Mouse (Mus musculus): Measurements from ENCODE around the gene Slc7a15. TPM values are rescaled to one million over a fixed set of nuclear protein-coding genes. Genes with fewer than 3 reads are reported as not detected.
"Not testable (repeated sequence)": the region's sequence is repeated elsewhere in the genome, so short reads cannot be mapped to it uniquely, and the experiment has no call there.

Slc7a15 gene
- 33.5 and 244 TPM in 2 replicates for polyA plus RNA-seq (2012; rRNA removed)

GRCm38 (mm10) chr12:8598966-8599365 is at the start of gene Slc7a15:
Slc7a15 (minus strand) TSS chr12:8599066.
- not testable (repeated sequence) for H3K27me3 ChIP-seq (ENCODE audit: control insufficient read depth, insufficient read depth, low read length); H3K4me3 ChIP-seq (ENCODE audit: low read depth, low read length); H3K36me3 ChIP-seq (ENCODE audit: control insufficient read depth, insufficient read depth, low read length); H3K4me1 ChIP-seq (ENCODE audit: control insufficient read depth, insufficient read depth, insufficient read length, low read length)
- WGBS: 50% methylated on average over 7 of the region's 7 CpGs
- H3K27ac ChIP-seq (ENCODE audit: insufficient read depth, low read depth, low read length): peak within 1 kb of the TSS; percentile 51

- H3K27ac ChIP-seq (ENCODE audit: insufficient read depth, low read depth, low read length); H3K4me1 ChIP-seq (ENCODE audit: control insufficient read depth, insufficient read depth, insufficient read length, low read length); H3K36me3 ChIP-seq (ENCODE audit: control insufficient read depth, insufficient read depth, low read length); H3K27me3 ChIP-seq (ENCODE audit: control insufficient read depth, insufficient read depth, low read length); H3K4me3 ChIP-seq (ENCODE audit: low read depth, low read length): not testable (repeated sequence)
- 25% methylated on average over 8 of the region's 8 CpGs for WGBS
Observed at GRCm38 (mm10) chr12:8648211-8648610, 49.3 kb upstream of the Slc7a15 start.

- H3K4me3 ChIP-seq (ENCODE audit: low read depth, low read length): peak overlapping the region; percentile 88
- TF ChIP-seq POLR2A (IDR thresholded peaks at IDR 0.05; ENCODE audit: low read depth, low read length) (no peak), CTCF (IDR thresholded peaks at IDR 0.05; ENCODE audit: extremely low read depth, insufficient read length, insufficient replicate concordance, low read depth, low read length) (no peak)
- no peaks in the 10 kb centered on the region; the same call in 1 of the 2 replicates for H3K4me1 ChIP-seq (ENCODE audit: control insufficient read depth, insufficient read depth, insufficient read length, low read length)
- no peaks in the 10 kb centered on the region for H3K36me3 ChIP-seq (ENCODE audit: control insufficient read depth, insufficient read depth, low read length)
- no peak overlapping the region for H3K27ac ChIP-seq (ENCODE audit: insufficient read depth, low read depth, low read length)
- 13% methylated on average over 10 of the region's 10 CpGs for WGBS
- H3K27me3 ChIP-seq (ENCODE audit: control insufficient read depth, insufficient read depth, low read length): no peaks in the 10 kb centered on the region
Observed at GRCm38 (mm10) chr12:8641425-8641735, 42.5 kb upstream of the Slc7a15 start.

DNA sequence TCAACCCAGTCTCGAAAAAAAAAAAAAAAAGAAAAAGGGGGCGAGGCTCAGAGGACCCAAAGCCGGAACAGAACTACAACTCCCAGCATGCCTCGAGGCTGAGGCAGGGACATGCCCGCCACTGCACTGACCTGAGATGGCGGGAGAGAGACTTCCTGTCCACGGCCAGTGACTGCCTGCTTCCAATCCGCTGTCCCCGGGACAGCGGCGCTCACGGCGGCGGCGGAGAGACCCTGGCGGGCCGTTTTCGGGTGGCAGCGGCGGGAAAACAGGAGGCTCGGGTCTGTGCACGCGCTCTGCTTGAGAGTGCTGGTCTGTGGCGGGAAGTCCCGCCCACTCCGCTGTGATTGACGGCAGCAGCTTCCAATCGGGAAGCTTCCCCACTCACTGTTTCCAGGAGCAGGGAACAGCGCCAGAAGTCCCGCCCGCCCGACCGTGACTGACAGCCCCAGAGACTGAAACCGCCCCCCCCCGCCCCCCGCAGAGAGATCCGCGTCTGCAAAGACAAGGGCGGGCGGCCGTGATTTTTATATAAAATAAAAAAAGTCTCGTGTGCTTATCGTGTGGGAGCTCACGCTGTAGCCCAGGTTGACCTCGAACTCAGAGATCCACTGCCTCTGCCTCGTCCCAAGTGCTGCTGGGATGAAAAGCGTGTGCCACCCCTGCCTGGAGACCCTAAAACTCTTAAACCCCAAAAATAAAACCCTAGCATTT is 42.0 kb upstream of the Slc7a15 start:
- H3K36me3 ChIP-seq (ENCODE audit: control insufficient read depth, insufficient read depth, low read length): no peaks in the 10 kb centered on the region
- under 1% methylated on average over 47 of the region's 47 CpGs for WGBS
- TF ChIP-seq POLR2A (IDR thresholded peaks at IDR 0.05; ENCODE audit: low read depth, low read length) (no peak), CTCF (IDR thresholded peaks at IDR 0.05; ENCODE audit: extremely low read depth, insufficient read length, insufficient replicate concordance, low read depth, low read length) (no peak)
- H3K27ac ChIP-seq (ENCODE audit: insufficient read depth, low read depth, low read length): peak overlapping the region; percentile 90
- H3K4me3 ChIP-seq (ENCODE audit: low read depth, low read length): peak overlapping the region; percentile 88
- H3K4me1 ChIP-seq (ENCODE audit: control insufficient read depth, insufficient read depth, insufficient read length, low read length): no peaks in the 10 kb centered on the region; the same call in 1 of the 2 replicates
- H3K27me3 ChIP-seq (ENCODE audit: control insufficient read depth, insufficient read depth, low read length): no peaks in the 10 kb centered on the region

DNA sequence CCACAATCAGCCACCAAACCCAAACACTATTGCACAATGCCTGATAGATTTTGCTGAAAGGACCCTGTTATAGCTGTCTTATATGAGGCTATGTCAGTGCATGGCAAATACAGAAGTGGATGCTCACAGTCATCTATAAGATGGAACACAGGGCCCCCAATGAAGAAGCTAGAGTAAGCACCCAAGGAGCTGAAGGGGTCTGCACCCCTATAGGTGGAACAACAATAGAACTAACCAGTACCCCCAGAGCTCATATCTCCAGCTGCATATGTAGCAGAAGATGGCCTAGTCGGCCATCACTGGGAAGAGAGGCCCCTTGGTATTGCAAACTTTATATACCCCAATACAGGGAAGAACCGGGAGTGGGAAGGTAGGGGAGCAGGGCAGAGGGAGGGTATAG is 41.3 kb upstream of the Slc7a15 start:
- not testable (repeated sequence) for H3K27ac ChIP-seq (ENCODE audit: insufficient read depth, low read depth, low read length); H3K4me1 ChIP-seq (ENCODE audit: control insufficient read depth, insufficient read depth, insufficient read length, low read length); H3K4me3 ChIP-seq (ENCODE audit: low read depth, low read length); H3K27me3 ChIP-seq (ENCODE audit: control insufficient read depth, insufficient read depth, low read length); H3K36me3 ChIP-seq (ENCODE audit: control insufficient read depth, insufficient read depth, low read length)
- 1% methylated on average over 2 of the region's 2 CpGs for WGBS

GRCm38 (mm10) chr12:8638411-8639087 is 39.7 kb upstream of the Slc7a15 start:
- H3K4me1 ChIP-seq (ENCODE audit: control insufficient read depth, insufficient read depth, insufficient read length, low read length); H3K27ac ChIP-seq (ENCODE audit: insufficient read depth, low read depth, low read length); H3K36me3 ChIP-seq (ENCODE audit: control insufficient read depth, insufficient read depth, low read length); H3K4me3 ChIP-seq (ENCODE audit: low read depth, low read length); H3K27me3 ChIP-seq (ENCODE audit: control insufficient read depth, insufficient read depth, low read length): not testable (repeated sequence)
- peak; percentile 67; the same call in 1 of the 2 replicates for TF ChIP-seq CTCF (IDR thresholded peaks at IDR 0.05; ENCODE audit: extremely low read depth, insufficient read length, insufficient replicate concordance, low read depth, low read length)
- 70% methylated on average over 10 of the region's 10 CpGs for WGBS

GRCm38 (mm10) chr12:8636945-8637344 is 38.1 kb upstream of the Slc7a15 start:
- no peaks in the 10 kb centered on the region; the same call in 1 of the 2 replicates for H3K4me1 ChIP-seq (ENCODE audit: control insufficient read depth, insufficient read depth, insufficient read length, low read length)
- 88% methylated on average over 14 of the region's 14 CpGs for WGBS
- TF ChIP-seq CTCF (IDR thresholded peaks at IDR 0.05; ENCODE audit: extremely low read depth, insufficient read length, insufficient replicate concordance, low read depth, low read length) (no peak), POLR2A (IDR thresholded peaks at IDR 0.05; ENCODE audit: low read depth, low read length) (no peak)

DNA sequence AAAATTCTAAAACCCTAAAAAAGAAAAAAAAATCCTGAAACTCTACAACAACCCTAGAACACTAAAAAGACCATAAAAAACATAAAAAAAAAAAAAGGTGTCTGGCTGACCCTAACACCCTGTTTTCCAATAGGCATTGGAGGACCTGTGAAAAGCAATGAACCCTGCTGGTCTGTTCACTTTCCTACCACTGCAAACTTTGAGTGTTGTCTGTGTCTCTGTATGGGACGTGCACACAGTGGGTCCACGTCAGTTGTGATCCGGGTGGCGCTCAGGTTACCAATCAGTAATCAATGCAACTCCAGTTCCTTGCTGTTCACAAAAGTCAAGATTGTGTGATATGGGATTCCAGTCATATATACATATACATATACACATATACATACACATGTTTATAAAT is 36.7 kb upstream of the Slc7a15 start:
- no peak for TF ChIP-seq CTCF (IDR thresholded peaks at IDR 0.05; ENCODE audit: extremely low read depth, insufficient read length, insufficient replicate concordance, low read depth, low read length)
- no peak for TF ChIP-seq POLR2A (IDR thresholded peaks at IDR 0.05; ENCODE audit: low read depth, low read length)
- no peaks in the 10 kb centered on the region; the same call in 1 of the 2 replicates for H3K4me1 ChIP-seq (ENCODE audit: control insufficient read depth, insufficient read depth, insufficient read length, low read length)
- H3K27me3 ChIP-seq (ENCODE audit: control insufficient read depth, insufficient read depth, low read length): no peaks in the 10 kb centered on the region
- H3K4me3 ChIP-seq (ENCODE audit: low read depth, low read length): no peak overlapping the region
- no peak overlapping the region for H3K27ac ChIP-seq (ENCODE audit: insufficient read depth, low read depth, low read length)
- 96% methylated on average over 4 of the region's 4 CpGs for WGBS
- H3K36me3 ChIP-seq (ENCODE audit: control insufficient read depth, insufficient read depth, low read length): no peaks in the 10 kb centered on the region

More at GRCm38 (mm10) chr12:8636945-8637344, 38.1 kb upstream of the Slc7a15 start:
- Histone ChIP-seq H3K36me3 (ENCODE audit: control insufficient read depth, insufficient read depth, low read length) (no peaks in the 10 kb centered on the region), H3K27ac (ENCODE audit: insufficient read depth, low read depth, low read length) (no peak overlapping the region), H3K4me3 (ENCODE audit: low read depth, low read length) (no peak overlapping the region), H3K27me3 (ENCODE audit: control insufficient read depth, insufficient read depth, low read length) (no peaks in the 10 kb centered on the region)
